Mouse (Mus musculus) testis, postnatal 14 days (tissue): ENCODE results near the gene Tmem259.

Experiments used
- DNase-seq: peaks from one replicate; pipeline ENCODE4 v3.0.0; 2021; ENCODE audit warnings: low spot score

Gene Tmem259

DNA sequence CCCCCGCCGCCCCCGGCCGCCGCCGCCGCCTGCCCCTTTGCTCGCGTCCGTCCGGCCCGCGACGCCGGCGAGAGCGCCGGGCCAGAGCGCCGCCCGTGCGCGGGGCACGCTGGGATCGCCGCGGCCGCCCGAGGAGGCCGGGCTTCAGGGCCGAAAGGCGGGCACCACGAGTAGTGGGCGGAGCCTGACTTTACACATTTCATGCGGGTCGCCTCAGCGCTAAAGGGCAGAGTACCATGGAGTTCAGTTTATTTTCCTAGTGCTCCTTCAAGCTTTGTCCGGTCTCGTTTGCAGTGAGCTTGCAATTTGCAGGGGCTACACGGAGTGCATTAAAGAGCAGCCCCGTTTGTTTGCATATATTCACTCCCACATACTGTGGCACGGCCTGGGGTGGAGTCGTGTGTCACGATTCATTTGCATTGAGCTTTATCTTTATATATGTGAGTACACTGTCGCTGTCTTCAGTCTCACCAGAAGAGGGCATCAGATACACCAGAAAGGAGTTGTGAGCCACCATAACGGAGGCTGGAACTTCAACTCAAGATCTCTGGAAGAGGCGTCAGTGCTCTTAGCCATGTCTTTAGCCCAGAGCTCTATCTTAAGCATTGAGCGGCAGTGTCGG, at the start of gene Tmem259:
Tmem259 (minus strand) TSS at position 136 of the 622 bp plus-strand sequence.
- DNase-seq, result peak; percentile 89

- no peak for DNase-seq
Measured at GRCm38 (mm10) chr10:80032799-80033480, 48.8 kb upstream of the Tmem259 start.

DNA sequence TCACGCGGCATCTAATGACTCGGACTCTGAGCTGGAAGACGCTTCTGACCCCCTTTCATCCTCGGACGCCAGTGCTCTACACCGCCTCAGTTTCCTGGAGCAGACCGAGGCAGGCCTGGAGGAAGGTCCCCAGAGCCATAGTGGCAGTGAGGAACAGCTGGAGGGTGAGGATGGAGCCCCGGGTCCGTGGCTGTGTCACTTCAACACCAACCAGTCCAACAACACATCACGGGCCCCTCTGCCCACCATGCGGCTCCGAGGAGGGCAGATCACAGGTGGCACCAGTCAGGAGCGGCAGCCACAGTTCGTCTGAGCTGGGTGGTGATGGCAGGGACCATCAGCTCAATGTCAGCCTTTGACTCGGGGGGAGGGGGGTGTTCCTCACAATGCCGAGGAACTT, 46.6 kb upstream of the Tmem259 start:
- no peak for DNase-seq

- no peak for DNase-seq
Measured at GRCm38 (mm10) chr10:80030191-80030590, 46.1 kb upstream of the Tmem259 start.

GRCm38 (mm10) chr10:80028521-80028846, 44.4 kb upstream of the Tmem259 start:
- no peak for DNase-seq

DNA sequence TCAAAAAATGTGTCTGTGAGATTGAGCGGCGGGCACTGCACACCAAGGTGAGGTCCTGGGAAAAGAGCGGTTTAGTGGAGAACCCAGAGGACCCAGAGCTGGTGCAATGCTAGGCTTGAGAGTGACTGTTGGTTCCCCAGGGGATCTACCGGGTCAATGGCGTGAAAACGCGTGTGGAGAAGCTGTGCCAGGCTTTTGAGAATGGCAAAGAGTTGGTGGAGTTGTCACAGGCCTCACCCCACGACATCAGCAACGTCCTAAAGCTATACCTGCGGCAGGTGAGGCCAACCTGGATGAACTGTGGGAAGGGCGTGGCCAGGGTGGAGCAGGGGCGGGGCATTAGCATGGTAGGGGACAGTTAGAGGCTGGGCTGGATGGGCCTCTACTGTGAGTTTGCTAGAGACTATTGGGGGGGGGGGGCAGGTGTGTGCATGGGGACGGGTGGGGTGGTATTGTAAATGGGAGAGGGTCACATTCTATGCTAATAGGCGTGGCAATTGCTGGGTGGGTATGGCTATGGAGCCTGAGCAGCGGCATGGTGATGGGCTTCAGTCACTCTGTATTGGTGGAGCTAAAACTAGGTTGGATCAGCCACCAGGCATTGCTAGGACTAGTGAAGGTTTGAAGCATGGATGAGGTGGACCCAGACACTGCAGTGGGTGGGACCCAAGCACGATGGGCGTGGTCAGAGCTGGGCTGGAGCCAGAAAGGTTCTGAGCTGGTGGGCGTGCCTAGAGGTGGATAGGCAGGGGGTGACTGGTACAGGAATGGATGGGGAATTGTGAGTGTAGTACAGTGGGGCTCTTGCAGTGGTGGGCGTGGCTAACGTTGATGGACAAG, 43.8 kb upstream of the Tmem259 start:
- no peak for DNase-seq

- no peak for DNase-seq
Measured at GRCm38 (mm10) chr10:80025889-80026288, 41.8 kb upstream of the Tmem259 start.

GRCm38 (mm10) chr10:80025463-80025862, 41.3 kb upstream of the Tmem259 start:
- no peak for DNase-seq

DNA sequence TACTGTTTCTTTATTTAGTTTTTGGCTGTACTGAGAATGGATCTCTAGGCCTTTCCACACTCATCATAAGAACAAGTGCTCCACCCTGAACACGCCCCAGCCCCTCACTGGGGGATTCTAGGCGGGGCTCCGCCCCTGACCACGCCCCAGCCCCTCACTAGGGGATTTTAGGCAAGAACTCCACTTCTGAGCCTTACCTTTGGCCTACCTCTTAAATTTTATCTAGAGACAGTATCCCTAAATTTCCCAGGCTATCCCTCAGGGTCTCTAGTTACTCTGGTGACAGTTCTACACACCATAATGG, 40.9 kb upstream of the Tmem259 start:
- no peak for DNase-seq

DNA sequence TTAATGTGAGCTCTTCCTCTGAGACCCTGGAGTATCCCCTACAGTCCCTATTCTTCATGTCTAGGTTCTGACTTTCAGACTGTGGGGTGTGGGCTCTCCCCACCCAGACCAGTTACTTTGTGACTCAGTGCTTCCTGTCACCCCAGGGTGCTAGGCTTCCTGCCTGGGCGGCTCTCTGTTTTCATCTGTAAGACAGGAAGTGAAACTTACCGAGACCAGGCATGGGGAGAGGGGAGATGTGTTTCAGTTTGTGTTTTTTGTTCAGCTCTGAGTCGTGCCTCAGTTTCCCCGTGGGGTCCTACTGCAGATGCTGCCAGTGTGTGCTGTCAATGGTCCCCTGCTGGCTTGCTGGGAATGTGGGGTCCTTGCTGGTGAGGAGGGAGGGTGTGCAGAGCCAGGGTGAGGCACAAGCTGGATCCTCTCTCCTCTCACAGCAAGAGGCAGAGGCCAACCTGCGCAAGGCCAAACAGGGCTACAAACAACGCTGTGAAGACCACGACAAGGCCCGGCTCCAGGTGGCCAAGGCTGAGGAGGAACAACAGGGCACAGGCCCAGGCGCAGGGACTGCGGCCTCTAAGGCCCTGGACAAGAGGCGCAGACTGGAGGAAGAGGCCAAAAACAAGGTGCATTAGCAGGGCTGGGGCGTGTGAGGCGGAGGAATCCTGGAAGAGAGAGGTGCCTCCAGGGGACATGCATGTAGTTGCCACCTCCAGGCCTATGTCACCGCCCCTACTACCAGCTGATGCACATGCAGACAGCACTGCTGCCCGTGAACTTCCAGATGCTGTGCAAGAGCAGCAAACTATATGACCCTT, 40.3 kb upstream of the Tmem259 start:
- no peak for DNase-seq

DNA sequence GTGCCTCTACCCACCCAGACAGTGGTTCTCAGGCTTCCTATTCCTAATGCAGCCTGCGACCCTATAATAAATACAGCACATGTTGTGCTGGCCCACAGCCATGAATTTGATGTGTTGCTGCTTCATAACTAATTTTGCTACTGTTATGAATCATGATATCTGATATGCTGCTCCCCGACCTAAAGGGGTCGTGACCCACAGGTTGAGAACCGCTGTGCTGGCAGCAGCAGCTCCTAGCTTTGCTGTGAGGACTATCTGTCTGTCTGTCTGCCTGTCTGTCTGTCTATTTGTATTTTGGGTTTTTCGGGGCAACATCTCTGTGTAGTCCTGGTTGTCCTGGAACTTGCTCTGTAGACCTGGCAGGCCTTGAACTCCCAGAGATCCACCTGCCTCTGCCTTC, 39.6 kb upstream of the Tmem259 start:
- DNase-seq, result no peak

- DNase-seq, result no peak
Measured at GRCm38 (mm10) chr10:80022806-80023205, 38.7 kb upstream of the Tmem259 start.

GRCm38 (mm10) chr10:80022164-80022563, 38.0 kb upstream of the Tmem259 start:
- DNase-seq, result no peak

DNA sequence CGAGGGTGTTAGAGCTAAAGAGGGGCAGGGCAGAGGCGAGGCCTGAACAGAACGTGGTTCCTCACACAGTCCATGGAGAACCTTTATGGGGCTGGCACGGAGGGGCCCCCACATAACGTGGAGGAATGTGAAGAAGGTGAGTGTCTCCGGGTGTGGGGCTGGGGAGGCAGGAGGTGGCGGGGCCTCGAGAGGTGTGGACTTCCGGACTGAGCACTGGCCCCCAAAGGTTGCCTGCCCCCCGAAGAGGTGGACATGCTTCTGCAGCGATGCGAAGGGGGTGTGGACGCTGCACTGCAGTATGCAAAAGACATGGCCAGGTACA, 37.2 kb upstream of the Tmem259 start:
- no peak for DNase-seq

DNA sequence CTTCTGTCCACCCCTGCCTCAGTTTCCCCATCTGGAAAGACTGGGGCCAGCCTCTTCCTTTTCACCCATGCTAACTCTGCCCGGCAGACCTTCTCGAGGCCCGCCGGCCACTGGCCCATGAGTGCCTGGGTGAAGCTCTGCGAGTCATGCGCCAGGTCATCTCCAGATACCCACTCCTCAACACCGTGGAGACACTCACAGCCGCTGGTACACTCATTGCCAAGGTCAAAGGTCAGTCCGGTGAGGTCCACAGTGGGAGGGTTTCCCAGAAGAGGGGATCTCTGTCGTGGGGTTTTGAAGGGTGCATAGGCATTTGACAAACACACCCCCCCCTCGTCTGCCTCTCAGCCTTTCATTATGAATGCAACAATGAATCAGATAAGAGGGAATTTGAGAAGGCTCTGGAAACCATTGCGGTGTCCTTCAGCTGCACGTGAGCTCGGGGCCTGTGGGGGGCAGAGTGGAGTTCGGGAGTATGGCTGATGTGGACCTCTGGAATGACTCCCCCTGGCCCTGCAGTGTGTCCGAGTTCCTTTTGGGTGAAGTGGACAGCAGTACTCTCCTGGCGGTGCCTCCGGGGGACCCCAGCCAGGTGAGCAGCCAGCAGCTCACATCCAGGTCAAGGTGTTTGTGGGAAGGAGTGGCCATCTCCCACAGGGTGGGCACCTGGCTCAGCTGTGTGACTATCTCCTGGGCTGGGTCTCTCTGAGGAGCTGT, 36.6 kb upstream of the Tmem259 start:
- no peak for DNase-seq

- no peak for DNase-seq
Measured at GRCm38 (mm10) chr10:80020191-80020590, 36.1 kb upstream of the Tmem259 start.

- no peak for DNase-seq
Measured at GRCm38 (mm10) chr10:80019471-80020131, 35.5 kb upstream of the Tmem259 start.

GRCm38 (mm10) chr10:80018739-80019297, 34.7 kb upstream of the Tmem259 start:
- no peak for DNase-seq

DNA sequence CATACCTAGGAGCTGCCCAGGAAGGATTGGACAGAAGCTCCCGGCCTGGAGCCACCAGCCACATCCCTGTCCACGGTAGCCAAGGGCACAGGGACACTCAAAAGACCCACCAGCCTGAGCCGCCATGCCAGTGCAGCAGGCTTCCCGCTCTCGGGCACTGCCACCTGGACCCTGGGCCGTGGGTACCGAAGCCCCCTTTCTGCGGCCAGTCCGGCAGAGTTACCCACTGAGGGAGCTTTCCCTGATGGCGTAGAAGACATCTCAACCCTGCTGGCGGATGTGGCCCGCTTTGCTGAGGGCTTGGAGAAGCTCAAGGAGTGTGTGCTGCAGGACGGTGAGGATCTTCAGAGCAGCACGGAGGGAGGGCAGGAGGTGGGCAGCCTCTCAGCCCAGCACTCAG, 33.6 kb upstream of the Tmem259 start:
- no peak for DNase-seq

- DNase-seq, result no peak
Measured at GRCm38 (mm10) chr10:80017361-80017760, 33.2 kb upstream of the Tmem259 start.

DNA sequence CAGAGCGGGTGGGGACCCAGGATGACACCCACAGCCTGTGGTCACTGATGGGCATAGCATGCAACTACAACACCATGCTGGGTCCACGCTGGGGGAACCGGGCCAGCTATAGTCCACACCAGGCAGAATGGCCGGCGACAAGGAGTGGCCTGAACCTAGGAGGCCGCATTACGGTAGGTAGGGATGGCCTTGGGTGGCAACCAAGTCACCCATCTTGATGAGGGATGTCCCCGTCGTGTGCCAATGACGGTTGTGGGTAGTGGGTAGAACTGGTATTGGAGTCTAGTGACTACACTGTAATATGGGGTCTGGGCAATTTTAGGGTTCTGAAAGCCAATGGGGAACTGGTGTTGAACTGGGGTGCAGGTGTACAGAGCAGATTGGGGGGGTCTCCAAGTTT, 32.8 kb upstream of the Tmem259 start:
- no peak for DNase-seq
